Mouse (Mus musculus): ENCODE measurements around the gene Scn5a. TPM values are rescaled to one million over a fixed set of nuclear protein-coding genes. Genes with fewer than 3 reads are reported as not detected.

Scn5a gene
- total RNA-seq, 2 experiments from 2014 or later: 3.9 to 5.0 TPM

- intact Hi-C loops (cut with DNase I): no loop called here
- no peak for TF ChIP-seq CTCF (IDR thresholded peaks at IDR 0.05)
- H3K4me3 ChIP-seq: no peak overlapping the region
- H3K27ac ChIP-seq: no peak overlapping the region
- no peak for DNase-seq (ENCODE audit: extremely low spot score in 1 of 2, low spot score in 2 of 2)
Observed at GRCm38 (mm10) chr9:119498247-119498607, 80.6 kb downstream of the Scn5a start.

GRCm38 (mm10) chr9:119497546-119498246, 81.1 kb downstream of the Scn5a start:
- no peak overlapping the region for H3K4me3 ChIP-seq
- H3K27ac ChIP-seq: no peak overlapping the region
- no peak for TF ChIP-seq CTCF (IDR thresholded peaks at IDR 0.05)
- DNase-seq (ENCODE audit: extremely low spot score in 1 of 2, low spot score in 2 of 2): no peak
- intact Hi-C loops (cut with DNase I): no loop called here

- Histone ChIP-seq H3K27ac (no peak overlapping the region), H3K4me3 (no peak overlapping the region)
- intact Hi-C loops (cut with DNase I): no loop called here
- DNase-seq (ENCODE audit: extremely low spot score in 1 of 2, low spot score in 2 of 2): peak in 1 of 2 experiments; percentile 38
- no peak for TF ChIP-seq CTCF (IDR thresholded peaks at IDR 0.05)
Observed at GRCm38 (mm10) chr9:119496960-119497359, 81.9 kb downstream of the Scn5a start.

- Histone ChIP-seq H3K4me3 (no peak overlapping the region), H3K27ac (no peak overlapping the region)
- DNase-seq (ENCODE audit: extremely low spot score in 1 of 2, low spot score in 2 of 2): no peak
- TF ChIP-seq CTCF (IDR thresholded peaks at IDR 0.05): no peak
- intact Hi-C loops (cut with DNase I): no loop called here
Observed at GRCm38 (mm10) chr9:119496354-119496753, 82.5 kb downstream of the Scn5a start.

- no peak for DNase-seq (ENCODE audit: extremely low spot score in 1 of 2, low spot score in 2 of 2)
- TF ChIP-seq CTCF (IDR thresholded peaks at IDR 0.05): no peak
- intact Hi-C loops (cut with DNase I): no loop called here
- Histone ChIP-seq H3K4me3 (no peak overlapping the region), H3K27ac (no peak overlapping the region)
Observed at GRCm38 (mm10) chr9:119484868-119485267, 93.9 kb downstream of the Scn5a start.

- intact Hi-C loops (cut with DNase I): no loop called here
- DNase-seq (ENCODE audit: extremely low spot score in 1 of 2, low spot score in 2 of 2): no peak
Observed at GRCm38 (mm10) chr9:119484420-119484819, 94.4 kb downstream of the Scn5a start.

GRCm38 (mm10) chr9:119483554-119484353, 95.1 kb downstream of the Scn5a start:
- no peak for TF ChIP-seq CTCF (IDR thresholded peaks at IDR 0.05)
- Histone ChIP-seq H3K4me3 (no peak overlapping the region), H3K27ac (no peak overlapping the region)
- intact Hi-C loops (cut with DNase I): no loop called here
- no peak for DNase-seq (ENCODE audit: extremely low spot score in 1 of 2, low spot score in 2 of 2)

More at GRCm38 (mm10) chr9:119484420-119484819, 94.4 kb downstream of the Scn5a start:
- TF ChIP-seq CTCF (IDR thresholded peaks at IDR 0.05): no peak
- Histone ChIP-seq H3K4me3 (no peak overlapping the region), H3K27ac (no peak overlapping the region)

GRCm38 (mm10) chr9:119481612-119482011, 97.2 kb downstream of the Scn5a start:
- no peak overlapping the region for H3K27ac ChIP-seq
- no peak for TF ChIP-seq CTCF (IDR thresholded peaks at IDR 0.05)
- intact Hi-C loops (cut with DNase I): no loop called here
- no peak overlapping the region for H3K4me3 ChIP-seq
- no peak for DNase-seq (ENCODE audit: extremely low spot score in 1 of 2, low spot score in 2 of 2)

- H3K27ac ChIP-seq: no peak overlapping the region
- intact Hi-C loops (cut with DNase I): no loop called here
- TF ChIP-seq CTCF (IDR thresholded peaks at IDR 0.05): no peak
Observed at GRCm38 (mm10) chr9:119479297-119479696, 99.5 kb downstream of the Scn5a start.

GRCm38 (mm10) chr9:119478345-119478744, 100.5 kb downstream of the Scn5a start:
- H3K4me3 ChIP-seq: no peak overlapping the region
- TF ChIP-seq CTCF (IDR thresholded peaks at IDR 0.05): no peak
- DNase-seq (ENCODE audit: extremely low spot score in 1 of 2, low spot score in 2 of 2): no peak
- no peak overlapping the region for H3K27ac ChIP-seq
- intact Hi-C loops (cut with DNase I): no loop called here

More at GRCm38 (mm10) chr9:119479297-119479696, 99.5 kb downstream of the Scn5a start:
- no peak for DNase-seq (ENCODE audit: extremely low spot score in 1 of 2, low spot score in 2 of 2)
- no peak overlapping the region for H3K4me3 ChIP-seq

GRCm38 (mm10) chr9:119477754-119478153, 101.1 kb downstream of the Scn5a start:
- TF ChIP-seq CTCF (IDR thresholded peaks at IDR 0.05): no peak
- no peak overlapping the region for H3K4me3 ChIP-seq
- DNase-seq (ENCODE audit: extremely low spot score in 1 of 2, low spot score in 2 of 2): no peak
- intact Hi-C loops (cut with DNase I): no loop called here
- no peak overlapping the region for H3K27ac ChIP-seq
